Mouse (Mus musculus) bone marrow, adult 2 months (tissue): ENCODE data around the gene S1pr5.

ENCODE experiments used
- CTCF ChIP-seq: fragments of 200-500 bp; IDR thresholded peaks from 2 replicates; pipeline ENCODE4 v1.5.1; 2011; ENCODE audit warnings: low read length, control low read depth; ENCODE audit not compliant: control insufficient read depth, insufficient read depth
- POLR2A ChIP-seq: fragments of 200-500 bp; IDR thresholded peaks from 2 replicates; pipeline ENCODE4 v1.6.1; 2011; ENCODE audit warnings: low read depth, mild to moderate bottlenecking, control low read depth, low read length, borderline replicate concordance; ENCODE audit not compliant: control insufficient read depth

DNA sequence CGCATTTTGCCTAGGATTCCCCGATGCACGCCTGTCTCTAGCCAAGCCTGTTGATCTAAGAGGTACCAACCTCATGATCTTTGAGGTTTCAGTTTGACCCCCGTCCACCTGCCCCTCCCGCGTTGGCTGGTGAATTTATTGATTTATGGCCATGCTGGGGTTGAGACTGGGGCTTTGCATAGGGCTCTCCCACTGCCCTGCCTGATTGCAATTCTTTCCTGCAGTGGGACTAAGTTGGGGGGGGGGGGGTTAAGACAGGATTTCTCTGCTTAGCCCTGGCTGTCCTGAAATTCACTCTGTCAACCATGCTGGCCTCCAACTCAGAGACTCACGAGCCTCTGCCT, 22.9 kb downstream of the S1pr5 start:
- no peak for TF ChIP-seq CTCF
- TF ChIP-seq POLR2A: no peak
